Mouse (Mus musculus) cerebellum, postnatal 14 days (tissue): ENCODE data around the gene Jade2.
"Not testable (repeated sequence)": the region's sequence is repeated elsewhere in the genome, so short reads cannot be mapped to it uniquely, and the experiment has no call there.

ENCODE experiments used
- DNase-seq, 2 experiments: peaks; one replicate each; pipeline ENCODE4 v3.0.0; 2021; ENCODE audit warnings: mixed read lengths in 2 of 2

Jade2 gene

GRCm38 (mm10) chr11:51833393-51834066 is 23.9 kb downstream of the Jade2 start:
- DNase-seq, result no peak

- DNase-seq, result peak in 1 of 2 experiments; percentile 28
Measured at GRCm38 (mm10) chr11:51832992-51833391, 24.5 kb downstream of the Jade2 start.

GRCm38 (mm10) chr11:51831962-51832909 is 25.2 kb downstream of the Jade2 start:
- peak; percentile 89 to 90 for DNase-seq

- no peak for DNase-seq
Measured at GRCm38 (mm10) chr11:51824867-51825424, 32.5 kb downstream of the Jade2 start.

GRCm38 (mm10) chr11:51823963-51824753 is 33.3 kb downstream of the Jade2 start:
- DNase-seq, result peak; percentile 74 to 78

- DNase-seq, result no peak
Measured at GRCm38 (mm10) chr11:51823271-51823670, 34.2 kb downstream of the Jade2 start.

GRCm38 (mm10) chr11:51822736-51823135 is 34.7 kb downstream of the Jade2 start:
- no peak for DNase-seq

GRCm38 (mm10) chr11:51820861-51821260 is 36.6 kb downstream of the Jade2 start:
- peak; percentile 84 to 90 for DNase-seq

GRCm38 (mm10) chr11:51819964-51820363 is 37.5 kb downstream of the Jade2 start:
- peak; percentile 38 to 58 for DNase-seq

GRCm38 (mm10) chr11:51818837-51819236 is 38.6 kb downstream of the Jade2 start:
- DNase-seq, result no peak

- DNase-seq, result peak; percentile 91 to 97
Measured at GRCm38 (mm10) chr11:51817756-51818155, 39.7 kb downstream of the Jade2 start.

GRCm38 (mm10) chr11:51812022-51812546 is 45.4 kb downstream of the Jade2 start:
- DNase-seq, result no peak

GRCm38 (mm10) chr11:51811230-51811629 is 46.2 kb downstream of the Jade2 start:
- DNase-seq, result no peak

GRCm38 (mm10) chr11:51809632-51810224 is 47.7 kb downstream of the Jade2 start:
- peak; percentile 47 to 54 for DNase-seq

- DNase-seq, result no peak
Measured at GRCm38 (mm10) chr11:51807108-51807879, 50.2 kb downstream of the Jade2 start.

- DNase-seq, result peak; percentile 76 to 85
Measured at GRCm38 (mm10) chr11:51805221-51805981, 52.1 kb downstream of the Jade2 start.

- no peak for DNase-seq
Measured at GRCm38 (mm10) chr11:51800634-51801325, 56.7 kb downstream of the Jade2 start.

- peak; percentile 25 to 44 for DNase-seq
Measured at GRCm38 (mm10) chr11:51796272-51796671, 61.2 kb downstream of the Jade2 start.

GRCm38 (mm10) chr11:51790662-51791061 is 66.8 kb downstream of the Jade2 start:
- no peak for DNase-seq

- not testable (repeated sequence) for DNase-seq
Measured at GRCm38 (mm10) chr11:51789735-51790134, 67.7 kb downstream of the Jade2 start.
